Mouse (Mus musculus): ENCODE results near the gene Kdm5b.

- TF ChIP-seq POLR2A (IDR thresholded peaks at IDR 0.05; ENCODE audit: insufficient read length, low read depth), result no peak
- TF ChIP-seq CEBPB (IDR thresholded peaks at IDR 0.05; ENCODE audit: insufficient read depth, poor library complexity, severe bottlenecking), result no peak
- TF ChIP-seq TCF12 (IDR thresholded peaks at IDR 0.05; ENCODE audit: insufficient read depth, poor library complexity, severe bottlenecking), result no peak
- TF ChIP-seq E2F4 (IDR thresholded peaks at IDR 0.05; ENCODE audit: insufficient read depth), result no peak
- no peak for TF ChIP-seq MYOG (IDR thresholded peaks at IDR 0.05; ENCODE audit: control insufficient read depth in 1 of 3, insufficient read depth in 1 of 3, insufficient read length in 2 of 3, low read depth in 2 of 3)
- no peak for TF ChIP-seq USF1 (IDR thresholded peaks at IDR 0.05; ENCODE audit: low read depth)
- TF ChIP-seq MAX (IDR thresholded peaks at IDR 0.05; ENCODE audit: low read depth), result no peak
- TF ChIP-seq REST (IDR thresholded peaks at IDR 0.05; ENCODE audit: insufficient read depth, insufficient read length), result no peak
- TF ChIP-seq POLR2AphosphoS2 (IDR thresholded peaks at IDR 0.05; ENCODE audit: insufficient read length, low read depth), result no peak
- no peak for TF ChIP-seq SRF (IDR thresholded peaks at IDR 0.05; ENCODE audit: control insufficient read depth, insufficient read length, low read depth)
- TF ChIP-seq MYOD1 (IDR thresholded peaks at IDR 0.05; ENCODE audit: control insufficient read depth in 1 of 3, insufficient read length in 2 of 3, low read depth in 2 of 3), result no peak
- no peak for TF ChIP-seq TCF3 (IDR thresholded peaks at IDR 0.05; ENCODE audit: insufficient read length, low read depth)
Observed at GRCm38 (mm10) chr1:134597339-134598054, 37.5 kb downstream of the Kdm5b start.
